Comparison of ENCODE assay signal across 8 mouse cellular contexts in the genomic region with DNA sequence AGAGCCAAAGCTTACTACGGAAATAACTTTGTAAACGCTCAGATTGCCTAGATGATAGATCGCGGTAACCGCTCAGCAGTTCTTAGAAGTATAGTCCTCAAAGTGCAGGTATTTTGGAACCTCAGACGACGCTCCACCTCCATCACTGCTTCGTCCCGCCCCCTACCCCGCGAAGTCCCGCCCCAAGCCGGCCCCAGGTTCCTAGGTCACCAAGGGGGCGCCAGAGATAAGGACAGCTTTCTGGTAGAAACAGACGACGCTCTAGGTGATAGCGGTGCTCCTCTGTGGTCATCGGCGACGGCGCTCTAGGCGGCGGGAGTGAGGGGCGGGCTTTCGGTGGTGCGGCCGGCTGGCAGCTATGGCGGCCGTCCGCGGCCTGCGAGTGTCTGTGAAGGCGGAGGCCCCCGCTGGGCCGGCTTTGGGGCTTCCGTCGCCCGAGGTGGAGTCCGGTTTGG. TPM values are rescaled to one million over a fixed set of nuclear protein-coding genes. Genes with fewer than 3 reads are reported as not detected.
DNase-seq lines count a peak whose midpoint lies in the region; ATAC-seq and TF ChIP-seq lines count a peak whose summit lies in the region.

Gene Ncbp3, plus strand, starts transcription at position 242 of the 455 bp plus-strand sequence.

- TF ChIP-seq POLR2A in CH12.LX (IDR thresholded peaks at IDR 0.05; ENCODE audit: low read depth, low read length), result peak; percentile 96
- TF ChIP-seq POLR2A in testis, adult 2 months (IDR thresholded peaks at IDR 0.05; ENCODE audit: control insufficient read depth, low read depth, low read length), result peak; percentile 82; the same call in 1 of the 2 replicates

- no peak for TF ChIP-seq RAD21 in CH12.LX (IDR thresholded peaks at IDR 0.05; ENCODE audit: low read depth, low read length)

- TF ChIP-seq CTCF in CH12.LX (conservative IDR thresholded peaks at IDR 0.05 in 1 of 2, IDR thresholded peaks at IDR 0.05 in 1 of 2; ENCODE audit: low read depth in 2 of 2, low read length in 2 of 2), result peak in 1 of 2 experiments; percentile 96; a peak in 2 of 4 replicates
- peak; percentile 69; the same call in 1 of the 2 replicates for TF ChIP-seq CTCF in testis, adult 2 months (IDR thresholded peaks at IDR 0.05; ENCODE audit: control insufficient read depth, insufficient read depth, insufficient replicate concordance, low read depth, low read length)

- peak; percentile 99 for DNase-seq in CH12.LX (ENCODE audit: extremely low read depth)
- DNase-seq in c-Kit-positive CD71-positive TER-119-negative erythroid progenitor cells, embryonic 14.5 days (ENCODE audit: low read depth), result peak; percentile 94
- peak; percentile 97 for DNase-seq in forebrain, embryonic 11.5 days (ENCODE audit: low spot score)
- DNase-seq in kidney, postnatal 4 days, result peak; percentile 98

- H3K4me2 ChIP-seq in CH12.LX (ENCODE audit: insufficient read depth, low read depth, poor library complexity, severe bottlenecking), result peak within 1 kb of the TSS; percentile 75
- peak within 1 kb of the TSS; percentile 85 for H3K4me2 ChIP-seq in forebrain, embryonic 11.5 days (ENCODE audit: low read depth, low read length, severe bottlenecking)
- peak within 1 kb of the TSS; percentile 89 for H3K4me2 ChIP-seq in heart, embryonic 16.5 days (ENCODE audit: low read depth, low read length)
- H3K4me2 ChIP-seq in liver, embryonic 16.5 days (ENCODE audit: low read depth, low read length), result peak within 1 kb of the TSS; percentile 81
- H3K4me2 ChIP-seq in neural tube, embryonic 13.5 days, result peak within 1 kb of the TSS; percentile 87

- no peaks in the 10 kb centered on the region for H3K9me3 ChIP-seq in CH12.LX (replicated peaks; ENCODE audit: low read length)
- H3K9me3 ChIP-seq in forebrain, embryonic 11.5 days (ENCODE audit: control insufficient read depth, low read length), result no peaks in the 10 kb centered on the region
- no peaks in the 10 kb centered on the region for H3K9me3 ChIP-seq in heart, embryonic 16.5 days (replicated peaks; ENCODE audit: control insufficient read depth, low read length)
- H3K9me3 ChIP-seq in liver, embryonic 16.5 days (replicated peaks; ENCODE audit: control insufficient read depth, low read length), result no peaks in the 10 kb centered on the region
- no peaks in the 10 kb centered on the region for H3K9me3 ChIP-seq in neural tube, embryonic 13.5 days

- peak; percentile 96 for ATAC-seq in forebrain, embryonic 11.5 days (replicated peaks; ENCODE audit: low FRiP score)
- peak; percentile 94 for ATAC-seq in heart, embryonic 16.5 days (replicated peaks; ENCODE audit: extremely low read depth, insufficient read depth, low FRiP score)
- ATAC-seq in liver, embryonic 16.5 days (ENCODE audit: low read depth), result peak; percentile 95
- ATAC-seq in neural tube, embryonic 13.5 days (ENCODE audit: low read depth), result peak; percentile 94

- peaks cover 9 to 23% of the 10 kb centered on the region in 2 experiments for H3K36me3 ChIP-seq in CH12.LX (replicated peaks in 1 of 2; ENCODE audit: control insufficient read depth in 1 of 2, insufficient read depth in 1 of 2, low read length in 1 of 2)
- no peaks in the 10 kb centered on the region for H3K36me3 ChIP-seq in forebrain, embryonic 11.5 days (ENCODE audit: control insufficient read depth, insufficient read depth, low read length)
- H3K36me3 ChIP-seq in heart, embryonic 16.5 days (ENCODE audit: control insufficient read depth, insufficient read depth), result peaks cover 17% of the 10 kb centered on the region; the same call in 1 of the 2 replicates
- peaks cover 15% of the 10 kb centered on the region for H3K36me3 ChIP-seq in liver, embryonic 16.5 days (ENCODE audit: control insufficient read depth, insufficient read depth)
- peaks cover 20% of the 10 kb centered on the region for H3K36me3 ChIP-seq in neural tube, embryonic 13.5 days
- no peaks in the 10 kb centered on the region; the same call in 1 of the 2 replicates for H3K36me3 ChIP-seq in testis, adult 2 months (ENCODE audit: control insufficient read depth, insufficient read depth, low read length)

- H3K27ac ChIP-seq in CH12.LX (ENCODE audit: insufficient read depth, low read depth), result peak within 1 kb of the TSS; percentile 26; the same call in 1 of the 2 replicates
- H3K27ac ChIP-seq in forebrain, embryonic 11.5 days (ENCODE audit: low read depth, low read length), result peak within 1 kb of the TSS; percentile 81
- peak within 1 kb of the TSS; percentile 95 for H3K27ac ChIP-seq in heart, embryonic 16.5 days (ENCODE audit: low read length)
- H3K27ac ChIP-seq in liver, embryonic 16.5 days (ENCODE audit: low read length), result peak within 1 kb of the TSS; percentile 87
- peak within 1 kb of the TSS; percentile 93 for H3K27ac ChIP-seq in neural tube, embryonic 13.5 days (replicated peaks)
- peak within 1 kb of the TSS; percentile 96 for H3K27ac ChIP-seq in testis, adult 2 months (ENCODE audit: control insufficient read depth, insufficient read depth, low read depth, low read length)

- peaks cover 11 to 43% of the 10 kb centered on the region in 2 experiments for H3K4me1 ChIP-seq in CH12.LX (ENCODE audit: control insufficient read depth in 1 of 2, insufficient read depth in 2 of 2)
- H3K4me1 ChIP-seq in forebrain, embryonic 11.5 days (replicated peaks; ENCODE audit: control insufficient read depth, insufficient read depth, low read length), result peaks cover 8% of the 10 kb centered on the region; the same call in 1 of the 2 replicates
- H3K4me1 ChIP-seq in heart, embryonic 16.5 days (ENCODE audit: control insufficient read depth, insufficient read depth, low read length), result peaks cover 21% of the 10 kb centered on the region
- peaks cover 14% of the 10 kb centered on the region for H3K4me1 ChIP-seq in liver, embryonic 16.5 days (ENCODE audit: control insufficient read depth, low read depth, low read length)
- H3K4me1 ChIP-seq in neural tube, embryonic 13.5 days (replicated peaks), result peaks cover 17% of the 10 kb centered on the region
- H3K4me1 ChIP-seq in testis, adult 2 months (ENCODE audit: control insufficient read depth, insufficient read depth, low read length), result peaks cover 11% of the 10 kb centered on the region

- in situ Hi-C loops in CH12.LX (cut with MboI; ENCODE audit: low pct_ligation_motif_present, low pct_unique_long_range_greater_than_20kb, low sequenced_read_pairs), result loop anchor here (5.0 kb wide), 1 partner anchor 35 kb away; no protein-coding TSS in a partner anchor

- peak within 1 kb of the TSS; percentile 97 for H3K9ac ChIP-seq in CH12.LX (ENCODE audit: insufficient read depth, low read depth)
- peak within 1 kb of the TSS; percentile 87 for H3K9ac ChIP-seq in forebrain, embryonic 11.5 days (ENCODE audit: low read length)
- peak within 1 kb of the TSS; percentile 98 for H3K9ac ChIP-seq in heart, embryonic 16.5 days (ENCODE audit: low read length)
- H3K9ac ChIP-seq in liver, embryonic 16.5 days (ENCODE audit: low read depth, low read length), result peak within 1 kb of the TSS; percentile 97
- H3K9ac ChIP-seq in neural tube, embryonic 13.5 days, result peak within 1 kb of the TSS; percentile 95

- dilution Hi-C loops in CH12.LX (cut with MboI; ENCODE audit: extremely low pct_ligation_motif_present, extremely low pct_unique_long_range_greater_than_20kb, low sequenced_read_pairs), result no loop called here

- TF ChIP-seq EP300 in CH12.LX (IDR thresholded peaks at IDR 0.05; ENCODE audit: low read length), result no peak

- peaks cover 22% of the 10 kb centered on the region for H3K79me2 ChIP-seq in CH12.LX (replicated peaks; ENCODE audit: control insufficient read depth, extremely low read depth, insufficient read depth, poor library complexity, severe bottlenecking)

- no peaks in the 10 kb centered on the region for H3K27me3 ChIP-seq in CH12.LX (replicated peaks)
- no peaks in the 10 kb centered on the region for H3K27me3 ChIP-seq in forebrain, embryonic 11.5 days (ENCODE audit: control insufficient read depth, insufficient read depth, low read length)
- no peaks in the 10 kb centered on the region for H3K27me3 ChIP-seq in heart, embryonic 16.5 days (ENCODE audit: control insufficient read depth, insufficient read depth, low read length)
- no peaks in the 10 kb centered on the region for H3K27me3 ChIP-seq in liver, embryonic 16.5 days (ENCODE audit: control insufficient read depth, insufficient read depth, low read depth, low read length)
- H3K27me3 ChIP-seq in neural tube, embryonic 13.5 days, result no peaks in the 10 kb centered on the region
- no peaks in the 10 kb centered on the region for H3K27me3 ChIP-seq in testis, adult 2 months (ENCODE audit: control insufficient read depth, insufficient read depth, low read length)

- peak within 1 kb of the TSS; percentile 65 to 86 (median 84) for H3K4me3 ChIP-seq in CH12.LX (replicated peaks in 1 of 3; ENCODE audit: low read depth in 2 of 3, low read length in 2 of 3, poor library complexity in 1 of 3)
- H3K4me3 ChIP-seq in forebrain, embryonic 11.5 days (ENCODE audit: low read depth, low read length), result peak within 1 kb of the TSS; percentile 91
- peak within 1 kb of the TSS; percentile 90 for H3K4me3 ChIP-seq in heart, embryonic 16.5 days (ENCODE audit: low read length)
- peak within 1 kb of the TSS; percentile 95 for H3K4me3 ChIP-seq in liver, embryonic 16.5 days (ENCODE audit: low read depth, low read length)
- H3K4me3 ChIP-seq in neural tube, embryonic 13.5 days, result peak within 1 kb of the TSS; percentile 93
- peak within 1 kb of the TSS; percentile 99 for H3K4me3 ChIP-seq in testis, adult 2 months (ENCODE audit: control insufficient read depth, low read depth, low read length)

- WGBS in forebrain, embryonic 11.5 days, result 0% methylated on average over 39 of the region's 39 CpGs
- under 1% methylated on average over 39 of the region's 39 CpGs for WGBS in heart, embryonic 16.5 days
- under 1% methylated on average over 39 of the region's 39 CpGs for WGBS in liver, embryonic 16.5 days (ENCODE audit: insufficient replicate concordance)
- WGBS in neural tube, embryonic 13.5 days, result under 1% methylated on average over 39 of the region's 39 CpGs

TF ChIP-seq in CH12.LX, 34 proteins besides CTCF, POLR2A, EP300 and RAD21 (continues in another document):
- TF ChIP-seq MYC (IDR thresholded peaks at IDR 0.05; ENCODE audit: low read depth, low read length) (no peak), E2F4 (IDR thresholded peaks at IDR 0.05; ENCODE audit: insufficient replicate concordance, low read depth, low read length) (peak; percentile 82; the same call in 1 of the 2 replicates), SMC3 (IDR thresholded peaks at IDR 0.05; ENCODE audit: low read depth, low read length) (no peak), SIN3A (IDR thresholded peaks at IDR 0.05; ENCODE audit: low read length) (peak; percentile 96), ELF1 (IDR thresholded peaks at IDR 0.05; ENCODE audit: low read depth, low read length) (peak; percentile 85; the same call in 1 of the 2 replicates)

RNA-seq across cellular contexts. Expression of gene Ncbp3, which starts in this region (rescaled TPM):
- 12.1 and 13.0 TPM in 2 replicates for total RNA-seq in CH12.LX (2012; rRNA removed)
- total RNA-seq in CH12.LX (2014; rRNA removed), result 11.9 and 12.1 TPM in 2 replicates
- polyA plus RNA-seq in CH12.LX (2012; ENCODE audit: insufficient read length, low read depth), result 13.9 and 15.0 TPM in 2 replicates
- 12.6 and 13.2 TPM in 2 replicates for polyA plus RNA-seq in forebrain, embryonic 11.5 days (2014; fragmentation: Nextera tagmentation; extraction: Ambion mirVana)
- 10.1 and 11.5 TPM in 2 replicates for polyA plus RNA-seq in heart, embryonic 16.5 days (2015; fragmentation: Nextera tagmentation; extraction: Ambion mirVana)
- polyA plus RNA-seq in liver, embryonic 16.5 days (2015; fragmentation: Nextera tagmentation; extraction: Ambion mirVana), result 4.2 and 4.3 TPM in 2 replicates
- 11.6 and 14.1 TPM in 2 replicates for polyA plus RNA-seq in neural tube, embryonic 13.5 days (2015; fragmentation: Nextera tagmentation; extraction: Ambion mirVana)
- polyA plus RNA-seq in testis, adult 2 months (2012; rRNA removed), result 1.6 and 1.8 TPM in 2 replicates

Comparison
In these comparisons a context has a peak if more than half of its experiments do, and no peak if none do; other contexts are left out.
1. Peak in every context shown above with its lines: DNase-seq, ATAC-seq, H3K4me3 ChIP-seq and H3K27ac ChIP-seq.
2. H3K27ac ChIP-seq: peak in every context shown above with its lines; median percentile 96 in testis, adult 2 months; 95 in heart, embryonic 16.5 days; 93 in neural tube, embryonic 13.5 days; 87 in liver, embryonic 16.5 days; 81 in forebrain, embryonic 11.5 days; 26 in CH12.LX.